26 mouse cellular contexts compared by ENCODE assay signal in the genomic region with DNA sequence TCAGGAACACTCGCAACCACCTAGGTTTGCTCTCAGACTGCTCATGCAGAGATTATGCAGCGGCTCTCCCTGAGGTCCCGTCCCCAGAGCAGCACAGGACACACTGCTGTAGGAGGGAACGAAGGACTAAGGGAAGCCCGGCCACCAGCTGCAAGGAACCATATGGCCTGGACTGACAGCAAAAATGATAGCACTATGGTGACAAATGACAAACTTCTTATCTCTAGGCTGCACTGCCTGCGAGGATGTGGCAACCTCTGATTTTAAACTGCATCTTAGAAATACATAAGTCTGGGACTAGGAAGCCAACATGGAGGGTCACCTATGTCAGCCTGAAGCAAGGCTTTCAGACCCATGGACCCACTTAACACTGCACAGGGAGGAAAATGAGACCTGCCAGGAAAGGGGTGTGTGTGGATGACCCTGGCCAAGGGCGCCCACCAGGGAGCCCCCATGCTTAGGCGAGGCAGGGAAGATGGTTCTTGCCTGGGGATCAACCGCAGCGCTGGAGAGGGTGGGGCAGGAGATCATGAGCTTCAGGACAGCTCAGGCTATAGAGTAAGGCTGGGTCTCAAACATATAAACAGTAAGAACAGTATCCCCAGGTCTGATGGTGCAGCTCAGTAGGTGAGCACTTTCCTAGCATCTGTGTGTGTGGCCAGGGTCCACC. TPM values are rescaled to one million over a fixed set of nuclear protein-coding genes. Genes with fewer than 3 reads are reported as not detected.
A peak's percentile ranks its signal among the peaks of the same experiment; 100 is the strongest.
DNase-seq lines count a peak whose midpoint lies in the region; ATAC-seq and TF ChIP-seq lines count a peak whose summit lies in the region.
"Had no signal": no experiment of that assay in that cellular context is flagged by ENCODE, and none has a peak within 500 bp of the region (broad histone marks: within the 10 kb centered on the region; RNA-seq: fewer than 3 reads in every experiment).

No protein-coding gene starts in this region.

- peak; percentile 22; the same call in 1 of the 2 replicates for ATAC-seq in common myeloid progenitor, adult 5-6 weeks (replicated peaks; ENCODE audit: low read depth, poor library complexity, severe bottlenecking)
- ATAC-seq in liver, embryonic 13.5 days (ENCODE audit: low read depth), result peak; percentile 84
- peak; percentile 74 for ATAC-seq in megakaryocyte-erythroid progenitor cell, adult 5-6 weeks (replicated peaks; ENCODE audit: low FRiP score, low TSS enrichment, poor library complexity, severe bottlenecking)
- ATAC-seq: forebrain, embryonic 13.5 days; lung, postnatal 0 days had no signal

- no peaks in the 10 kb centered on the region for H3K27me3 ChIP-seq in MEL (ENCODE audit: control insufficient read depth in 1 of 2, insufficient read depth in 2 of 2, low read length in 2 of 2)
- no peaks in the 10 kb centered on the region for H3K27me3 ChIP-seq in liver, embryonic 13.5 days
- H3K27me3 ChIP-seq: CH12.LX; embryonic facial prominence, embryonic 12.5 days; forebrain, embryonic 13.5 days; hindbrain, embryonic 13.5 days; neural tube, embryonic 15.5 days had no signal

- H3K4me2 ChIP-seq in liver, embryonic 13.5 days, result 0 out of 2 replicates have a peak overlapping the region, but pooled peaks have one; percentile 17
- H3K4me2 ChIP-seq: embryonic facial prominence, embryonic 12.5 days; forebrain, embryonic 13.5 days; hindbrain, embryonic 13.5 days; midbrain, embryonic 11.5 days; neural tube, embryonic 15.5 days had no signal

- DNase-seq in MEL (ENCODE audit: low read depth, low spot score), result peak; percentile 55
- peak; percentile 37 for DNase-seq in liver, embryonic 13.5 days
- DNase-seq in layer of hippocampus, postnatal 36 days, result no peak
- no peak for DNase-seq in heart, postnatal 10 days
- DNase-seq in kidney, postnatal 10 days, result no peak
- DNase-seq: B cell, adult 2 months; cerebellum, adult 11-12 months; cerebellum, postnatal 14 days; gastrocnemius, adult 2 months; heart, postnatal 36 days; kidney, adult 2 months; right cerebral cortex, adult 18-20 months; thymus, postnatal 14 days had no signal

- no peak for TF ChIP-seq RAD21 in MEL (IDR thresholded peaks at IDR 0.05; ENCODE audit: low read depth, low read length)

- peaks cover 0 to 8% of the 10 kb centered on the region in 2 experiments; a peak in 2 of 4 replicates for H3K4me1 ChIP-seq in MEL (ENCODE audit: control insufficient read depth in 1 of 2, insufficient read depth in 2 of 2, low read length in 2 of 2)
- peaks cover 22% of the 10 kb centered on the region for H3K4me1 ChIP-seq in liver, embryonic 13.5 days (replicated peaks)
- H3K4me1 ChIP-seq: embryonic facial prominence, embryonic 12.5 days; forebrain, embryonic 13.5 days; hindbrain, embryonic 13.5 days; neural tube, embryonic 15.5 days had no signal

- no peaks in the 10 kb centered on the region for H3K9me3 ChIP-seq in MEL (replicated peaks; ENCODE audit: insufficient read depth, low read length)
- H3K9me3 ChIP-seq in liver, embryonic 13.5 days (replicated peaks), result no peaks in the 10 kb centered on the region
- H3K9me3 ChIP-seq: embryonic facial prominence, embryonic 12.5 days; forebrain, embryonic 13.5 days; hindbrain, embryonic 13.5 days; neural tube, embryonic 15.5 days had no signal

- no peaks in the 10 kb centered on the region for H3K79me2 ChIP-seq in MEL (ENCODE audit: control insufficient read depth, insufficient read depth, low read length, poor library complexity)

- no peak overlapping the region for H3K27ac ChIP-seq in MEL (ENCODE audit: control insufficient read depth, low read depth, low read length)
- H3K27ac ChIP-seq in liver, embryonic 13.5 days, result peak overlapping the region; percentile 66
- H3K27ac ChIP-seq: embryonic facial prominence, embryonic 12.5 days; forebrain, embryonic 13.5 days; gastrocnemius, adult 2 months; hindbrain, embryonic 13.5 days; kidney, postnatal 0 days; macrophage; neural tube, embryonic 15.5 days had no signal

- H3K36me3 ChIP-seq in MEL (ENCODE audit: control insufficient read depth in 1 of 2, insufficient read depth in 2 of 2, low read length in 2 of 2), result peaks cover 2 to 3% of the 10 kb centered on the region in 2 experiments; a peak in 2 of 4 replicates
- peaks cover 88% of the 10 kb centered on the region for H3K36me3 ChIP-seq in liver, embryonic 13.5 days

- no peak overlapping the region for H3K4me3 ChIP-seq in MEL (ENCODE audit: control insufficient read depth in 1 of 2, insufficient read depth in 1 of 2, low read depth in 2 of 2, low read length in 2 of 2)
- H3K4me3 ChIP-seq in liver, embryonic 13.5 days (replicated peaks), result no peak overlapping the region
- H3K4me3 ChIP-seq: embryonic facial prominence, embryonic 12.5 days; erythroblast, embryonic 14.5 days; forebrain, embryonic 13.5 days; gastrocnemius, adult 2 months; hindbrain, embryonic 13.5 days; neural tube, embryonic 15.5 days had no signal

- no peak for TF ChIP-seq POLR2A in MEL (IDR thresholded peaks at IDR 0.05; ENCODE audit: control insufficient read depth in 1 of 2, insufficient read depth in 1 of 2, low read depth in 1 of 2, low read length in 2 of 2, poor library complexity in 1 of 2)

- peak; percentile 56 to 72 for TF ChIP-seq EP300 in MEL (IDR thresholded peaks at IDR 0.05; ENCODE audit: low read depth in 1 of 2, low read length in 2 of 2)

- no peak overlapping the region for H3K9ac ChIP-seq in MEL (ENCODE audit: control insufficient read depth, low read depth, low read length, poor library complexity, severe bottlenecking)
- H3K9ac ChIP-seq in liver, embryonic 13.5 days, result peak overlapping the region; percentile 28; the same call in 1 of the 2 replicates
- H3K9ac ChIP-seq: embryonic facial prominence, embryonic 12.5 days; forebrain, embryonic 13.5 days; neural tube, embryonic 15.5 days had no signal

- TF ChIP-seq CTCF in MEL (IDR thresholded peaks at IDR 0.05 in 2 of 3, conservative IDR thresholded peaks at IDR 0.05 in 1 of 3; ENCODE audit: control insufficient read depth in 1 of 3, insufficient read depth in 1 of 3, low read depth in 2 of 3, low read length in 3 of 3, poor library complexity in 1 of 3, severe bottlenecking in 1 of 3), result no peak

- WGBS in liver, embryonic 13.5 days (ENCODE audit: insufficient replicate concordance), result 40% methylated on average over 10 of the region's 10 CpGs

- intact Hi-C loops in heart, postnatal 10 days (cut with DNase I), result no loop called here

RNA-seq across cellular contexts. Expression of gene Clasrp, which starts 11.1 kb away (rescaled TPM):
- total RNA-seq in MEL (2012; rRNA removed), result 29.9 and 31.1 TPM in 2 replicates
- 10 to 100 TPM in 1 of 2 experiments, not detected in 1; 62.2 TPM for polyA plus RNA-seq in MEL (2012; ENCODE audit: insufficient read depth in 1 of 2, insufficient read length in 2 of 2, low read depth in 1 of 2, low replicate concordance in 2 of 2, missing spikeins in 1 of 2)
- total RNA-seq in common myeloid progenitor, adult 5-6 weeks (2017), result 27.3 and 33.4 TPM in 2 replicates
- polyA plus RNA-seq in liver, embryonic 13.5 days (2015; fragmentation: Nextera tagmentation; extraction: Ambion mirVana), result 14.3 and 15.7 TPM in 2 replicates
- 44.9 and 53.1 TPM in 2 replicates for total RNA-seq in megakaryocyte-erythroid progenitor cell, adult 5-6 weeks (2014; fragmentation: Nextera tagmentation)
- 33.9 and 48.3 TPM in 2 replicates for total RNA-seq in megakaryocyte-erythroid progenitor cell, adult 5-6 weeks (2017)
- 100 to 1,000 TPM in 1 of 2 experiments, 10 to 100 TPM in 1; 90.1 to 103 TPM for total RNA-seq in layer of hippocampus, postnatal 36 days (2021)
- 10 to 100 TPM; 24.1 to 29.5 TPM for total RNA-seq in heart, postnatal 10 days (2021)

RNA-seq across cellular contexts. Expression of gene Gemin7, which starts 15.8 kb away (rescaled TPM):
- 49.6 and 58.0 TPM in 2 replicates for total RNA-seq in MEL (2012; rRNA removed)
- 10 to 100 TPM in 1 of 2 experiments, not detected in 1; 78.7 TPM for polyA plus RNA-seq in MEL (2012; ENCODE audit: insufficient read depth in 1 of 2, insufficient read length in 2 of 2, low read depth in 1 of 2, low replicate concordance in 2 of 2, missing spikeins in 1 of 2)
- total RNA-seq in common myeloid progenitor, adult 5-6 weeks (2017), result 41.0 and 56.4 TPM in 2 replicates
- 84.9 and 92.7 TPM in 2 replicates for polyA plus RNA-seq in liver, embryonic 13.5 days (2015; fragmentation: Nextera tagmentation; extraction: Ambion mirVana)
- 60.3 and 70.0 TPM in 2 replicates for total RNA-seq in megakaryocyte-erythroid progenitor cell, adult 5-6 weeks (2014; fragmentation: Nextera tagmentation)
- total RNA-seq in megakaryocyte-erythroid progenitor cell, adult 5-6 weeks (2017), result 24.1 and 25.1 TPM in 2 replicates
- 10 to 100 TPM; 44.2 to 46.1 TPM for total RNA-seq in layer of hippocampus, postnatal 36 days (2021)
- 10 to 100 TPM; 54.5 to 58.0 TPM for total RNA-seq in heart, postnatal 10 days (2021)

RNA-seq across cellular contexts. Expression of gene Zfp296, which starts 16.1 kb away (rescaled TPM):
- 2.9 and 3.3 TPM in 2 replicates for total RNA-seq in MEL (2012; rRNA removed)
- polyA plus RNA-seq in MEL (2012; ENCODE audit: insufficient read depth in 1 of 2, insufficient read length in 2 of 2, low read depth in 1 of 2, low replicate concordance in 2 of 2, missing spikeins in 1 of 2), result 1 to 10 TPM in 1 of 2 experiments, not detected in 1; 7.8 TPM
- 2.6 and 6.3 TPM in 2 replicates for total RNA-seq in common myeloid progenitor, adult 5-6 weeks (2017)
- polyA plus RNA-seq in liver, embryonic 13.5 days (2015; fragmentation: Nextera tagmentation; extraction: Ambion mirVana), result 1.3 and 1.5 TPM in 2 replicates
- 0.47 and 4.2 TPM in 2 replicates for total RNA-seq in megakaryocyte-erythroid progenitor cell, adult 5-6 weeks (2014; fragmentation: Nextera tagmentation)
- total RNA-seq in megakaryocyte-erythroid progenitor cell, adult 5-6 weeks (2017), result 3.2 and 3.9 TPM in 2 replicates
- under 1 TPM; 0.33 to 0.75 TPM for total RNA-seq in layer of hippocampus, postnatal 36 days (2021)
- total RNA-seq in heart, postnatal 10 days (2021), result not detected
- polyA plus RNA-seq: midbrain, postnatal 0 days had no signal

RNA-seq across cellular contexts. Expression of gene Ppp1r37, which starts 30.3 kb away (rescaled TPM):
- total RNA-seq in MEL (2012; rRNA removed), result 10.0 and 13.6 TPM in 2 replicates
- polyA plus RNA-seq in MEL (2012; ENCODE audit: insufficient read depth in 1 of 2, insufficient read length in 2 of 2, low read depth in 1 of 2, low replicate concordance in 2 of 2, missing spikeins in 1 of 2), result 10 to 100 TPM in 1 of 2 experiments, not detected in 1; 29.0 TPM
- 10.5 and 14.9 TPM in 2 replicates for total RNA-seq in common myeloid progenitor, adult 5-6 weeks (2017)
- 7.8 and 8.3 TPM in 2 replicates for polyA plus RNA-seq in liver, embryonic 13.5 days (2015; fragmentation: Nextera tagmentation; extraction: Ambion mirVana)
- 27.7 and 37.2 TPM in 2 replicates for total RNA-seq in megakaryocyte-erythroid progenitor cell, adult 5-6 weeks (2014; fragmentation: Nextera tagmentation)
- 14.6 and 14.7 TPM in 2 replicates for total RNA-seq in megakaryocyte-erythroid progenitor cell, adult 5-6 weeks (2017)
- total RNA-seq in layer of hippocampus, postnatal 36 days (2021), result 100 to 1,000 TPM; 113 to 120 TPM
- 10 to 100 TPM; 43.1 to 46.2 TPM for total RNA-seq in heart, postnatal 10 days (2021)

RNA-seq across cellular contexts. Expression of gene Relb, which starts 36.0 kb away (rescaled TPM):
- total RNA-seq in MEL (2012; rRNA removed), result 4.6 and 6.2 TPM in 2 replicates
- 1 to 10 TPM in 1 of 2 experiments, not detected in 1; 7.7 TPM for polyA plus RNA-seq in MEL (2012; ENCODE audit: insufficient read depth in 1 of 2, insufficient read length in 2 of 2, low read depth in 1 of 2, low replicate concordance in 2 of 2, missing spikeins in 1 of 2)
- total RNA-seq in common myeloid progenitor, adult 5-6 weeks (2017), result 2.8 and 3.1 TPM in 2 replicates
- polyA plus RNA-seq in liver, embryonic 13.5 days (2015; fragmentation: Nextera tagmentation; extraction: Ambion mirVana), result 1.6 and 1.7 TPM in 2 replicates
- total RNA-seq in megakaryocyte-erythroid progenitor cell, adult 5-6 weeks (2014; fragmentation: Nextera tagmentation), result 3.8 TPM in 1 of 2 replicates, not detected in the other
- 0.47 and 0.69 TPM in 2 replicates for total RNA-seq in megakaryocyte-erythroid progenitor cell, adult 5-6 weeks (2017)
- 10 to 100 TPM in 1 of 2 experiments, 1 to 10 TPM in 1; 7.3 to 10.2 TPM for total RNA-seq in layer of hippocampus, postnatal 36 days (2021)
- total RNA-seq in heart, postnatal 10 days (2021), result 10 to 100 TPM in 1 of 2 experiments, 1 to 10 TPM in 1; 9.4 to 12.0 TPM

Comparison
In these comparisons a context has a peak if more than half of its experiments do, and no peak if none do; other contexts are left out.
1. DNase-seq: peak in MEL (single experiment) and liver, embryonic 13.5 days (single experiment); none in layer of hippocampus, postnatal 36 days (0 of 2), heart, postnatal 10 days (0 of 2) and kidney, postnatal 10 days (single experiment).
2. ATAC-seq: peak in every context shown above with its lines; median percentile 84 in liver, embryonic 13.5 days; 74 in megakaryocyte-erythroid progenitor cell, adult 5-6 weeks; 22 in common myeloid progenitor, adult 5-6 weeks.